Mouse (Mus musculus) C2C12 (cell line): Measurements from ENCODE around the gene Sgk1.

ENCODE experiments used
- CEBPB ChIP-seq: IDR thresholded peaks from one replicate; pipeline ENCODE4 v1.6.1; 2011; ENCODE audit warnings: low read depth, mild to moderate bottlenecking, control low read depth, moderate library complexity
- CTCF ChIP-seq: IDR thresholded peaks from one replicate; pipeline ENCODE4 v1.5.1; 2011; ENCODE audit not compliant: control insufficient read depth, insufficient read depth, insufficient read length
- FOSL1 ChIP-seq: IDR thresholded peaks from one replicate; pipeline ENCODE4 v1.8.0; 2011; ENCODE audit warnings: mild to moderate bottlenecking, low read length; ENCODE audit not compliant: poor library complexity, insufficient read depth, severe bottlenecking
- MAX ChIP-seq: IDR thresholded peaks from one replicate; pipeline ENCODE4 v1.6.1; 2011; ENCODE audit warnings: mild to moderate bottlenecking, control low read depth
- MYOD1 ChIP-seq: IDR thresholded peaks from one replicate; pipeline ENCODE4 v1.6.1; 2011; ENCODE audit warnings: low read depth; ENCODE audit not compliant: control insufficient read depth, insufficient read length
- MYOG ChIP-seq: IDR thresholded peaks from one replicate; pipeline ENCODE4 v1.6.1; 2011; ENCODE audit not compliant: control insufficient read depth, insufficient read length; ENCODE audit errors: extremely low read depth
- USF1 ChIP-seq: IDR thresholded peaks from one replicate; pipeline ENCODE4 v1.6.1; 2011; ENCODE audit warnings: low read depth, mild to moderate bottlenecking, control low read depth, moderate library complexity

GRCm38 (mm10) chr10:21868221-21868620, 13.8 kb upstream of the Sgk1 start:
- TF ChIP-seq CTCF (no peak), USF1 (no peak), MAX (no peak), MYOG (no peak), MYOD1 (no peak), CEBPB (no peak), FOSL1 (no peak)
